Mouse (Mus musculus) adrenal gland, adult 8-10 months (tissue): ENCODE measurements around the gene Clk1. TPM values are rescaled to one million over a fixed set of nuclear protein-coding genes. Genes with fewer than 3 reads are reported as not detected.

Source experiments
- total RNA-seq, 4 experiments: library from RNA; stranded (reverse); gene quantifications; 2 replicates each; pipeline ENCODE4 v1.2.4; 2022

Gene Clk1
- total RNA-seq, 4 experiments from 2014 or later, result 95.7 to 222 (median 184) TPM

Other genes starting within 250 kb of the Clk1 start
- gene Aox4, start 213.7 kb downstream of the Clk1 start, total RNA-seq, result not detected
- under 1 TPM in 3 of 4 experiments, not detected in 1; 0.06 to 0.15 (median 0.07) TPM for gene Aox2, start 145.7 kb downstream of the Clk1 start, total RNA-seq
- 100 to 1,000 TPM; 104 to 116 (median 109) TPM for gene Bzw1, start 31.2 kb downstream of the Clk1 start, total RNA-seq
- 10 to 100 TPM; 20.9 to 27.8 (median 26.4) TPM for gene Nif3l1, start 21.1 kb upstream of the Clk1 start, total RNA-seq
- 10 to 100 TPM; 37.9 to 44.4 (median 41.1) TPM for gene Ppil3, start 21.4 kb upstream of the Clk1 start, total RNA-seq
- gene Orc2, start 81.0 kb upstream of the Clk1 start, total RNA-seq, result 10 to 100 TPM; 20.9 to 29.4 (median 24.9) TPM
- 10 to 100 TPM; 32.3 to 50.3 (median 43.5) TPM for gene Fam126b, start 162.3 kb upstream of the Clk1 start, total RNA-seq
- 100 to 1,000 TPM in 3 of 4 experiments, 10 to 100 TPM in 1; 92.6 to 154 (median 113) TPM for gene Ndufb3, start 162.3 kb upstream of the Clk1 start, total RNA-seq